Mouse (Mus musculus) thymus, adult 18-20 months (tissue): ENCODE data around the gene Crcp.

ENCODE experiments used
- DNase-seq, 2 experiments: peaks; one replicate each; pipeline ENCODE4 v3.0.0; 2022; ENCODE audit warnings: mixed read lengths in 2 of 2

Gene Crcp

GRCm38 (mm10) chr5:130097837-130098236, 68.7 kb downstream of the Crcp start:
- no peak for DNase-seq

- no peak for DNase-seq
These were observed 72.6 kb downstream of the Crcp start for GRCm38 (mm10) chr5:130101724-130102123.

- DNase-seq = no peak
These were observed 80.3 kb downstream of the Crcp start for GRCm38 (mm10) chr5:130109348-130109747.
